Mouse (Mus musculus) limb, embryonic 14.5 days (tissue): ENCODE measurements around the gene Rnf150. TPM values are rescaled to one million over a fixed set of nuclear protein-coding genes. Genes with fewer than 3 reads are reported as not detected.

Experiments used
- ATAC-seq: fragments of 200-750 bp; cut with Nextera tagmentation; 2 replicates; pipeline ENCODE4 v1.8.0; 2017; ENCODE audit warnings: low read depth, moderate number of reproducible peaks, moderate TSS enrichment; ENCODE audit not compliant: low FRiP score
- DNase-seq: peaks from one replicate; pipeline ENCODE4 v3.0.0-alpha.2; 2015; ENCODE audit warnings: low spot score
- H3K27ac ChIP-seq: fragments of 300-500 bp; sonication (generic); replicated peaks from 2 replicates; pipeline ENCODE4 v1.5.1; 2014; ENCODE audit warnings: low read depth, mild to moderate bottlenecking, low read length, moderate library complexity, mixed read lengths
- H3K27me3 ChIP-seq: fragments of 300-500 bp; sonication (generic); 2 replicates; pipeline ENCODE4 v1.6.1; 2014; ENCODE audit warnings: low read length, mixed read lengths; ENCODE audit not compliant: control insufficient read depth, insufficient read depth
- H3K36me3 ChIP-seq: fragments of 300-500 bp; sonication (generic); 2 replicates; pipeline ENCODE4 v1.6.1; 2014; ENCODE audit warnings: mild to moderate bottlenecking, low read length, moderate library complexity, mixed read lengths; ENCODE audit not compliant: control insufficient read depth, insufficient read depth
- H3K4me1 ChIP-seq: fragments of 300-500 bp; sonication (generic); 2 replicates; pipeline ENCODE4 v1.6.1; 2014; ENCODE audit warnings: antibody characterized with exemption, low read length, mixed read lengths; ENCODE audit not compliant: control insufficient read depth, insufficient read depth
- H3K4me2 ChIP-seq: fragments of 300-500 bp; sonication (generic); replicated peaks from 2 replicates; pipeline ENCODE4 v1.6.1; 2014; ENCODE audit warnings: low read depth, mild to moderate bottlenecking, low read length, moderate library complexity; ENCODE audit not compliant: severe bottlenecking
- H3K4me3 ChIP-seq: fragments of 300-500 bp; sonication (generic); replicated peaks from 2 replicates; pipeline ENCODE4 v1.5.1; 2014; ENCODE audit warnings: low read length
- H3K9ac ChIP-seq: fragments of 300-500 bp; sonication (generic); 2 replicates; pipeline ENCODE4 v1.6.1; 2014; ENCODE audit warnings: mild to moderate bottlenecking, low read depth, low read length, moderate library complexity; ENCODE audit not compliant: severe bottlenecking
- H3K9me3 ChIP-seq: fragments of 300-500 bp; sonication (generic); 2 replicates; pipeline ENCODE4 v1.6.1; 2016; ENCODE audit warnings: low read length; ENCODE audit not compliant: control insufficient read depth
- POLR2A ChIP-seq: fragments of 200-500 bp; IDR thresholded peaks from 2 replicates; pipeline ENCODE4 v1.8.0; 2012; ENCODE audit warnings: inconsistent platforms, mild to moderate bottlenecking, moderate library complexity, borderline replicate concordance; ENCODE audit not compliant: insufficient read depth, insufficient read length; ENCODE audit errors: extremely low read depth
- WGBS: fragments of 180-500 bp; shearing (Covaris S2); extraction: QIAGEN DNeasy Blood & Tissue Kit; methylation state at CpG from one replicate; pipeline ENCODE4 v1.1.7; 2014; 5-methylcytosine and 5-hydroxymethylcytosine counted together
- polyA plus RNA-seq, 2 experiments: library from polyadenylated mRNA; depleted of rRNA in 1 of 2; stranded (reverse) in 1 of 2; unstranded in 1 of 2; fragments of >200 nt; fragmentation: Nextera tagmentation in 1 of 2; extraction: Ambion mirVana in 1 of 2; gene quantifications; 2 replicates each; pipeline versions ENCODE4 v1.2.1 to v1.2.3; 2012 to 2014

Rnf150 gene
- polyA plus RNA-seq, 2 experiments = 1.5 to 5.5 TPM

DNA sequence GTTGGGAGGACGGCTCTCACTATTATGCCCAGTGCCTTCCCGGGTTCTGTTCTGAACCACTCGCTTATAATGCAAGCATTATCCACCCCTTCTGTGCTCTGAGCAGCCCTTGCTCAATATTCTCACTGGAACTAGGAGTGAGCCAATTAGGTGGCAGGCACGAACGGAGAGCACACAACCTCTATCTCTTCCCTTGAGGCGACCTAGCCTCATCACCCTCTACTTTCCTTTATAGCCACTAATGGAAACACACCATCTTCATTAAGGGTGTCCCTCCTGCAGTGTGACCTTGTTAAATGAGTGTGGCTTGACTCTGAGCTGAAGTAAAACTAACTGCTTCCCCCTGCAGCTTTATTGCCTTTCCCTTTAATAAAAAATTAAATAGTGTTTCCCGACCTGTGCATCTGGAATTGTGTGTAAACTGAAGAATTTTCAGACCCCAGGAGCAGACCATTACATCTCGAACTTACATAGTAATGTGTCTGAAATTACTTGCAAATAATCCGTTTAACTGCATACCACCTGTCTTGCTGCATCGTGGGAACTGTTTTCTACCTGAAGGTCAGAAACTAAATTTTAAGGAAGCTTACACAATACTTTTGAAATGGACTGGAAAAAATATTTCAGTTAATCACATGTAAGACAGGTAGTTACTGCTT, 26.0 kb downstream of the Rnf150 start:
- Histone ChIP-seq H3K4me2 (no peak overlapping the region), H3K27ac (no peak overlapping the region), H3K4me1 (no peaks in the 10 kb centered on the region), H3K36me3 (no peaks in the 10 kb centered on the region), H3K9me3 (no peaks in the 10 kb centered on the region), H3K4me3 (no peak overlapping the region), H3K27me3 (no peaks in the 10 kb centered on the region), H3K9ac (no peak overlapping the region)
- no peak for TF ChIP-seq POLR2A
- DNase-seq (no peak), ATAC-seq (no peak)
- 22% methylated on average over 10 of the region's 10 CpGs for WGBS

DNA sequence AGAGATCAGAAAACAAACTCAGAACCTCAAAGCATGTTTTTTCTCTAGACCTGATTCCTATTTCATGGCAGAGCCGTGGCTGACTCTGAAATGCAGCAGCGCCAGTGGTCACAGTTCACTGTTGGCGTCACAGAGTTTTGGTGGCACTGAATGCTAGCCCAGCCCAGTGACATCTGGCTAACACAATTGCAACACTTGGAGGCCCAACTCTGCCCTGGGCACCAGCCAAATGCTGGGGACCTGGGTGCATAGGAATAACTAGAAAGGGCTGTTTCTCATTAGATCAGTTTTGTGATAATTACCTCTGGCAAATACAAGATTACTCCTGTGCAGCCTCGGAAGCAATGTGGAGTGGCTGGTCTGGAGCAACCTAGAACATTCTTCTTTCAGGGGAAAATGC, 31.9 kb downstream of the Rnf150 start:
- DNase-seq = no peak
- no peak overlapping the region for H3K9ac ChIP-seq
- H3K27ac ChIP-seq = no peak overlapping the region
- no peak overlapping the region for H3K4me3 ChIP-seq
- no peaks in the 10 kb centered on the region for H3K27me3 ChIP-seq
- no peaks in the 10 kb centered on the region for H3K9me3 ChIP-seq
- WGBS = 28% methylated on average over 4 of the region's 4 CpGs
- ATAC-seq = no peak
- no peaks in the 10 kb centered on the region for H3K36me3 ChIP-seq
- peaks cover 4% of the 10 kb centered on the region; the same call in 1 of the 2 replicates for H3K4me1 ChIP-seq
- no peak for TF ChIP-seq POLR2A
- H3K4me2 ChIP-seq = no peak overlapping the region

DNA sequence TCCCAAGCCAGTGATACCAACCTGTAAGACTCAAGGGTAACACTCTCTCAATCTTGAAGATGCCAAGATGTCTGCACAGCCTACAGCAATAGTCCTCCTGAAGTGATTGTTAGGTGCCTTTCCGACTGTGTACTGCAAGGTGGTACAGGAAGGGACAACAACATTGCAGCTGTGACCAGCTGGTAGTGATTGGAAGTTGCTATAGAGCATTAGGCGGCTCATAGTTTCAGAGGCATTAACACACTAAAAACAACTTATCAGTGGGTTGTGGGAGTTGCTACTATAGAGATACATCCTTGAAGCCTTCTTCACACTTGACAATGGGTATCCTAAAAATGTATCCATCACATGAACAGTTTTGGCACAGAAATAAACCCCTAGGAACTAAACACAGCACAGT, 33.6 kb downstream of the Rnf150 start:
- ATAC-seq = no peak
- 86% methylated on average over 2 of the region's 2 CpGs for WGBS

DNA sequence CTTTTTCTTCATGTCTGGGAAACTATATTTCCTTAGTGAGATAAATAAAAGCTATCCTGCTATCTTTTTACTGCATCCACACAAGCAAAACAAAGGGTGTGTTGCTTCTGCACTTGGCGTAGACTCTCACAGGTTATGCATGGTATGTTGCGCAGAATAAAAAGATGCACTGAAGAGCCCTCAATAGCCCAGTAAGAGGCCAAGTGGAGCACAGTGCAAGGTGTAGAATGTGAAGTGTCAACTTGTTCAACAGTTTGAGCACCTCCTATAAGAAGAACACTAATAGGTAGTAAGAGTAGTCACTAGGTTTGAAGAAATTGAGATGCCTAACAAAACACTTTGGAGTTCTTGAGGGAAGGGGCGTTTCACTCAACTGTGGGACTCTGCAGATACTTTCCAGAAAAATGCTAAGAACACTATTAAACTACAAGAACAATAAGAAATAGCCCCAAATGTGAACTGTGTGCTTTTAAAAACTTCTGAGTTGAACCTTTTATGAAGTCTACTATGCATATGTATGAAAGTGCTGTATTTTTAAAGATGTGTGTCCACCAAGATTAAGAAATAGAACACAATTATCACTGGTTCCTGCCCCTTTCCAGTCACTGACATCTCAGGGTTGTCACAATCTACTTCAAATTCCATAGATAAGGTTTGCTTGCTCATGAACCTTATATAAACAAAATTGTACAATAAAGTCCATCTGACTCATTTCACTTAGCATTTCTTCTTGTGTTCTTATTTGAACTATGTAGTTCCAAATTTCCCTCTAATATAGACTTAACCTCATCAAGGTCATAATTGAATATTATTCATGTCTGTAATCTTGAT, 34.7 kb downstream of the Rnf150 start:
- Histone ChIP-seq H3K9me3 (no peaks in the 10 kb centered on the region), H3K4me2 (no peak overlapping the region), H3K4me1 (peaks cover 4% of the 10 kb centered on the region; the same call in 1 of the 2 replicates), H3K9ac (no peak overlapping the region), H3K27me3 (no peaks in the 10 kb centered on the region), H3K36me3 (no peaks in the 10 kb centered on the region), H3K4me3 (no peak overlapping the region), H3K27ac (no peak overlapping the region)
- no peak for TF ChIP-seq POLR2A
- DNase-seq (no peak), ATAC-seq (no peak)
- 90% methylated on average over 3 of the region's 3 CpGs for WGBS

More for the DNA sequence above, 33.6 kb downstream of the Rnf150 start:
- Histone ChIP-seq H3K4me2 (no peak overlapping the region), H3K4me3 (no peak overlapping the region), H3K27ac (no peak overlapping the region), H3K4me1 (peaks cover 4% of the 10 kb centered on the region; the same call in 1 of the 2 replicates), H3K27me3 (no peaks in the 10 kb centered on the region), H3K36me3 (no peaks in the 10 kb centered on the region), H3K9me3 (no peaks in the 10 kb centered on the region), H3K9ac (no peak overlapping the region)
- no peak for TF ChIP-seq POLR2A
- no peak for DNase-seq

DNA sequence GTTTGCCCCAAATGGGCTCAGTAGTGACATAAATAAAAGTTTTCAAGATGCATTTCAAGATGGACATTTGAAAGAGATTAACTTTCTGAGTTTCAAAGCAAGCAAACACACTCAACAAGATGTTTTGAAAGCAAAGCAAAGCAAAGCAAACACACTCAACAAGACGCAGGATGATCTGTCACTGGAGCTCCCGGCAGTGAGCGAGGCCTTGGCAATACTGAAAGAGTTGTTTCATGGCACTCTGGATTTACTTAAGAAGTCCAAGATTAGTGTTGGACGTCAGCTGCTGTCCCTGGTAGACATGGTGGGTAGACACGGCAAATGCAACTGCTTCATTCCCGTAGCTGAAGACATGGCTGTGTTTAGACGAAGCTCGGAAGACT, 35.3 kb downstream of the Rnf150 start:
- 87% methylated on average over 8 of the region's 8 CpGs for WGBS
- H3K27me3 ChIP-seq = no peaks in the 10 kb centered on the region
- no peak for TF ChIP-seq POLR2A
- no peaks in the 10 kb centered on the region for H3K36me3 ChIP-seq
- H3K4me2 ChIP-seq = no peak overlapping the region
- DNase-seq (no peak), ATAC-seq (no peak)
- peaks cover 4% of the 10 kb centered on the region; the same call in 1 of the 2 replicates for H3K4me1 ChIP-seq
- H3K9ac ChIP-seq = no peak overlapping the region
- H3K4me3 ChIP-seq = no peak overlapping the region
- H3K27ac ChIP-seq = no peak overlapping the region
- no peaks in the 10 kb centered on the region for H3K9me3 ChIP-seq
